Mouse (Mus musculus) brain, embryonic 18.5 days (tissue): ENCODE data around the gene Cldn10.
A peak's percentile ranks its signal among the peaks of the same experiment; 100 is the strongest.
"Not testable (repeated sequence)": the region's sequence is repeated elsewhere in the genome, so short reads cannot be mapped to it uniquely, and the experiment has no call there.

Experiments used
- DNase-seq: peaks from one replicate; pipeline ENCODE4 v3.0.0-alpha.2; 2012; ENCODE audit warnings: low read depth, low spot score

Cldn10 gene

GRCm38 (mm10) chr14:118781601-118782000 is 6.1 kb upstream of the Cldn10 start:
- DNase-seq, result no peak

- DNase-seq, result no peak
Observed at GRCm38 (mm10) chr14:118782241-118782640, 5.5 kb upstream of the Cldn10 start.

- DNase-seq, result no peak
Observed at GRCm38 (mm10) chr14:118783326-118783935, 4.3 kb upstream of the Cldn10 start.

GRCm38 (mm10) chr14:118790217-118790616 is 2.5 kb downstream of the Cldn10 start:
- DNase-seq, result no peak

GRCm38 (mm10) chr14:118792957-118793356 is 5.2 kb downstream of the Cldn10 start:
- DNase-seq, result peak; percentile 12

- DNase-seq, result no peak
Observed at GRCm38 (mm10) chr14:118793416-118793815, 5.7 kb downstream of the Cldn10 start.

GRCm38 (mm10) chr14:118794196-118794595 is 6.5 kb downstream of the Cldn10 start:
- no peak for DNase-seq

- no peak for DNase-seq
Observed at GRCm38 (mm10) chr14:118794893-118795292, 7.2 kb downstream of the Cldn10 start.

- DNase-seq, result no peak
Observed at GRCm38 (mm10) chr14:118795915-118796693, 8.4 kb downstream of the Cldn10 start.

GRCm38 (mm10) chr14:118796694-118797058 is 9.0 kb downstream of the Cldn10 start:
- DNase-seq, result no peak

GRCm38 (mm10) chr14:118797270-118797669 is 9.6 kb downstream of the Cldn10 start:
- DNase-seq, result no peak

- no peak for DNase-seq
Observed at GRCm38 (mm10) chr14:118799918-118800317, 12.2 kb downstream of the Cldn10 start.

- DNase-seq, result no peak
Observed at GRCm38 (mm10) chr14:118803936-118804335, 16.2 kb downstream of the Cldn10 start.

GRCm38 (mm10) chr14:118804351-118804750 is 16.6 kb downstream of the Cldn10 start:
- DNase-seq, result no peak

- DNase-seq, result no peak
Observed at GRCm38 (mm10) chr14:118807653-118808052, 19.9 kb downstream of the Cldn10 start.

GRCm38 (mm10) chr14:118808183-118808582 is 20.5 kb downstream of the Cldn10 start:
- DNase-seq, result not testable (repeated sequence)

- DNase-seq, result no peak
Observed at GRCm38 (mm10) chr14:118809686-118810085, 22.0 kb downstream of the Cldn10 start.

- DNase-seq, result not testable (repeated sequence)
Observed at GRCm38 (mm10) chr14:118811256-118811655, 23.5 kb downstream of the Cldn10 start.

GRCm38 (mm10) chr14:118813111-118813510 is 25.4 kb downstream of the Cldn10 start:
- DNase-seq, result no peak

GRCm38 (mm10) chr14:118816503-118816902 is 28.8 kb downstream of the Cldn10 start:
- no peak for DNase-seq

GRCm38 (mm10) chr14:118820111-118820510 is 32.4 kb downstream of the Cldn10 start:
- peak; percentile 28 for DNase-seq

GRCm38 (mm10) chr14:118822816-118823215 is 35.1 kb downstream of the Cldn10 start:
- DNase-seq, result no peak

- DNase-seq, result no peak
Observed at GRCm38 (mm10) chr14:118823313-118823712, 35.6 kb downstream of the Cldn10 start.
